Mouse (Mus musculus) ES-E14 (cell line): ENCODE results near the gene Eva1a.

Source experiments
- CHD2 ChIP-seq: IDR thresholded peaks from 2 replicates; pipeline ENCODE4 v1.6.1; 2014; ENCODE audit warnings: mild to moderate bottlenecking, low read depth, low read length, inconsistent platforms
- HCFC1 ChIP-seq: IDR thresholded peaks from 2 replicates; pipeline ENCODE4 v1.6.1; 2012; ENCODE audit warnings: low read length, inconsistent platforms, borderline replicate concordance; ENCODE audit not compliant: insufficient read depth
- MAFK ChIP-seq: IDR thresholded peaks from 2 replicates; pipeline ENCODE4 v1.6.1; 2014; ENCODE audit warnings: mild to moderate bottlenecking, low read depth, low read length, inconsistent platforms; ENCODE audit not compliant: insufficient read depth
- ZC3H11A ChIP-seq: IDR thresholded peaks from 2 replicates; pipeline ENCODE4 v1.6.1; 2012; ENCODE audit warnings: low read depth, mild to moderate bottlenecking, inconsistent platforms, low read length, borderline replicate concordance
- ZNF384 ChIP-seq: IDR thresholded peaks from 2 replicates; pipeline ENCODE4 v1.6.1; 2012; ENCODE audit warnings: low read depth, low read length, inconsistent platforms

- no peak for TF ChIP-seq ZC3H11A
- no peak for TF ChIP-seq MAFK
- no peak for TF ChIP-seq ZNF384
- TF ChIP-seq HCFC1, result no peak
- TF ChIP-seq CHD2, result no peak
These were observed 11.3 kb downstream of the Eva1a start for GRCm38 (mm10) chr6:82052047-82052725.
